Mouse (Mus musculus) neural tube, embryonic 12.5 days (tissue): ENCODE data around the gene Rgs9. TPM values are rescaled to one million over a fixed set of nuclear protein-coding genes. Genes with fewer than 3 reads are reported as not detected.
A peak's percentile ranks its signal among the peaks of the same experiment; 100 is the strongest.

ENCODE experiments used
- ATAC-seq: fragments of 200-750 bp; cut with Nextera tagmentation; 2 replicates; pipeline ENCODE4 v1.8.0; 2017; ENCODE audit warnings: low read depth, mild to moderate bottlenecking, moderate TSS enrichment, moderate library complexity; ENCODE audit not compliant: low FRiP score
- H3K27ac ChIP-seq: fragments of 300-500 bp; sonication (generic); 2 replicates; pipeline ENCODE4 v1.5.1; 2016
- H3K27me3 ChIP-seq: fragments of 300-500 bp; sonication (generic); replicated peaks from 2 replicates; pipeline ENCODE4 v1.6.1; 2016; ENCODE audit warnings: mild to moderate bottlenecking
- H3K36me3 ChIP-seq: fragments of 300-500 bp; sonication (generic); 2 replicates; pipeline ENCODE4 v1.6.1; 2016; ENCODE audit warnings: mild to moderate bottlenecking
- H3K4me1 ChIP-seq: fragments of 300-500 bp; sonication (generic); 2 replicates; pipeline ENCODE4 v1.6.1; 2016
- H3K4me2 ChIP-seq: fragments of 300-500 bp; sonication (generic); replicated peaks from 2 replicates; pipeline ENCODE4 v1.6.1; 2016; ENCODE audit warnings: mild to moderate bottlenecking
- H3K4me3 ChIP-seq: fragments of 300-500 bp; sonication (generic); 2 replicates; pipeline ENCODE4 v1.5.1; 2016
- H3K9ac ChIP-seq: fragments of 300-500 bp; sonication (generic); 2 replicates; pipeline ENCODE4 v1.6.1; 2016; ENCODE audit warnings: mild to moderate bottlenecking
- H3K9me3 ChIP-seq: fragments of 300-500 bp; sonication (generic); 2 replicates; pipeline ENCODE4 v1.6.1; 2016; ENCODE audit warnings: mild to moderate bottlenecking
- WGBS: fragments of 180-500 bp; shearing (Covaris S2); methylation state at CpG from one replicate; pipeline ENCODE4 v1.1.7; 2016; 5-methylcytosine and 5-hydroxymethylcytosine counted together
- polyA plus RNA-seq: library from polyadenylated mRNA; unstranded; fragments of >200 nt; fragmentation: Nextera tagmentation; extraction: Ambion mirVana; gene quantifications from 2 replicates; pipeline ENCODE4 v1.2.1, GENCODE M21; 2016

Gene Rgs9
- polyA plus RNA-seq, 1 experiment from 2014 or later, result 3.4 TPM

GRCm38 (mm10) chr11:109330706-109331393, 32.9 kb upstream of the Rgs9 start:
- WGBS, result 37% methylated on average over 17 of the region's 17 CpGs
- peak; percentile 57 for ATAC-seq
- Histone ChIP-seq H3K27ac (no peak overlapping the region), H3K4me1 (peaks cover 3% of the 10 kb centered on the region; the same call in 1 of the 2 replicates), H3K9ac (0 out of 2 replicates have a peak overlapping the region, but pooled peaks have one; percentile 6), H3K4me3 (no peak overlapping the region), H3K36me3 (no peaks in the 10 kb centered on the region), H3K4me2 (peak overlapping the region; percentile 51), H3K9me3 (no peaks in the 10 kb centered on the region), H3K27me3 (no peaks in the 10 kb centered on the region)

- no peak for ATAC-seq
- H3K4me2 ChIP-seq, result no peak overlapping the region
- H3K27me3 ChIP-seq, result no peaks in the 10 kb centered on the region
- H3K9ac ChIP-seq, result no peak overlapping the region
- no peak overlapping the region for H3K4me3 ChIP-seq
- WGBS, result 69% methylated on average over 4 of the region's 4 CpGs
- H3K36me3 ChIP-seq, result no peaks in the 10 kb centered on the region
- H3K4me1 ChIP-seq, result peaks cover 3% of the 10 kb centered on the region; the same call in 1 of the 2 replicates
- H3K9me3 ChIP-seq, result no peaks in the 10 kb centered on the region
- H3K27ac ChIP-seq, result no peak overlapping the region
These were observed 31.4 kb upstream of the Rgs9 start for GRCm38 (mm10) chr11:109329331-109329730.

- no peak for ATAC-seq
These were observed 30.0 kb upstream of the Rgs9 start for GRCm38 (mm10) chr11:109327952-109328351.

GRCm38 (mm10) chr11:109327381-109327780, 29.5 kb upstream of the Rgs9 start:
- Histone ChIP-seq H3K9ac (no peak overlapping the region), H3K9me3 (no peaks in the 10 kb centered on the region), H3K36me3 (no peaks in the 10 kb centered on the region), H3K4me2 (no peak overlapping the region), H3K4me3 (no peak overlapping the region), H3K27me3 (no peaks in the 10 kb centered on the region), H3K27ac (no peak overlapping the region), H3K4me1 (peaks cover 3% of the 10 kb centered on the region; the same call in 1 of the 2 replicates)
- WGBS, result 32% methylated on average over 3 of the region's 3 CpGs
- ATAC-seq, result no peak

More at GRCm38 (mm10) chr11:109327952-109328351, 30.0 kb upstream of the Rgs9 start:
- H3K4me2 ChIP-seq, result no peak overlapping the region
- WGBS, result 84% methylated on average over 10 of the region's 10 CpGs
- H3K4me1 ChIP-seq, result peaks cover 3% of the 10 kb centered on the region; the same call in 1 of the 2 replicates
- no peaks in the 10 kb centered on the region for H3K36me3 ChIP-seq
- no peak overlapping the region for H3K4me3 ChIP-seq
- H3K27ac ChIP-seq, result no peak overlapping the region
- H3K27me3 ChIP-seq, result no peaks in the 10 kb centered on the region
- no peak overlapping the region for H3K9ac ChIP-seq
- H3K9me3 ChIP-seq, result no peaks in the 10 kb centered on the region

- Histone ChIP-seq H3K27me3 (no peaks in the 10 kb centered on the region), H3K36me3 (no peaks in the 10 kb centered on the region), H3K4me3 (no peak overlapping the region), H3K4me2 (no peak overlapping the region), H3K9me3 (no peaks in the 10 kb centered on the region), H3K27ac (no peak overlapping the region), H3K9ac (no peak overlapping the region), H3K4me1 (peaks cover 3% of the 10 kb centered on the region; the same call in 1 of the 2 replicates)
- no peak for ATAC-seq
- WGBS, result 78% methylated on average over 13 of the region's 13 CpGs
These were observed 28.3 kb upstream of the Rgs9 start for GRCm38 (mm10) chr11:109326270-109326669.

GRCm38 (mm10) chr11:109320361-109320933, 22.5 kb upstream of the Rgs9 start:
- no peak overlapping the region for H3K9ac ChIP-seq
- no peaks in the 10 kb centered on the region for H3K27me3 ChIP-seq
- no peak overlapping the region for H3K27ac ChIP-seq
- H3K4me1 ChIP-seq, result no peaks in the 10 kb centered on the region
- no peaks in the 10 kb centered on the region for H3K36me3 ChIP-seq
- no peak overlapping the region for H3K4me2 ChIP-seq
- no peak for ATAC-seq
- 47% methylated on average over 8 of the region's 8 CpGs for WGBS
- no peaks in the 10 kb centered on the region for H3K9me3 ChIP-seq
- no peak overlapping the region for H3K4me3 ChIP-seq

- H3K9me3 ChIP-seq, result no peaks in the 10 kb centered on the region
- WGBS, result 93% methylated on average over 5 of the region's 5 CpGs
- no peak overlapping the region for H3K9ac ChIP-seq
- no peak overlapping the region for H3K4me2 ChIP-seq
- ATAC-seq, result no peak
- H3K4me3 ChIP-seq, result no peak overlapping the region
- no peaks in the 10 kb centered on the region for H3K36me3 ChIP-seq
- no peaks in the 10 kb centered on the region for H3K27me3 ChIP-seq
- H3K4me1 ChIP-seq, result no peaks in the 10 kb centered on the region
- no peak overlapping the region for H3K27ac ChIP-seq
These were observed 22.0 kb upstream of the Rgs9 start for GRCm38 (mm10) chr11:109319946-109320345.

- H3K9ac ChIP-seq, result no peak overlapping the region
- H3K36me3 ChIP-seq, result no peaks in the 10 kb centered on the region
- no peak for ATAC-seq
- H3K27me3 ChIP-seq, result no peaks in the 10 kb centered on the region
- no peaks in the 10 kb centered on the region for H3K9me3 ChIP-seq
- H3K4me2 ChIP-seq, result no peak overlapping the region
- no peaks in the 10 kb centered on the region for H3K4me1 ChIP-seq
- no peak overlapping the region for H3K27ac ChIP-seq
- WGBS, result 95% methylated on average over 4 of the region's 4 CpGs
- H3K4me3 ChIP-seq, result no peak overlapping the region
These were observed 21.5 kb upstream of the Rgs9 start for GRCm38 (mm10) chr11:109319471-109319870.

- no peaks in the 10 kb centered on the region for H3K4me1 ChIP-seq
- H3K9me3 ChIP-seq, result no peaks in the 10 kb centered on the region
- no peak for ATAC-seq
- H3K9ac ChIP-seq, result no peak overlapping the region
- H3K27me3 ChIP-seq, result peaks cover 6% of the 10 kb centered on the region; the same call in 1 of the 2 replicates
- no peak overlapping the region for H3K27ac ChIP-seq
- H3K4me2 ChIP-seq, result no peak overlapping the region
- no peaks in the 10 kb centered on the region for H3K36me3 ChIP-seq
- WGBS, result 42% methylated on average over 4 of the region's 4 CpGs
- no peak overlapping the region for H3K4me3 ChIP-seq
These were observed 19.0 kb upstream of the Rgs9 start for GRCm38 (mm10) chr11:109316921-109317320.

GRCm38 (mm10) chr11:109311885-109312605, 14.1 kb upstream of the Rgs9 start:
- Histone ChIP-seq H3K4me1 (no peaks in the 10 kb centered on the region), H3K27ac (no peak overlapping the region), H3K36me3 (no peaks in the 10 kb centered on the region), H3K9ac (peak overlapping the region; percentile 66), H3K27me3 (peaks cover 6% of the 10 kb centered on the region; the same call in 1 of the 2 replicates), H3K9me3 (no peaks in the 10 kb centered on the region), H3K4me2 (peak overlapping the region; percentile 61), H3K4me3 (peak overlapping the region; percentile 57)
- WGBS, result 18% methylated on average over 20 of the region's 20 CpGs
- ATAC-seq, result peak; percentile 94

- no peak overlapping the region for H3K4me3 ChIP-seq
- H3K9ac ChIP-seq, result no peak overlapping the region
- no peak overlapping the region for H3K4me2 ChIP-seq
- WGBS, result 72% methylated on average over 5 of the region's 5 CpGs
- no peak for ATAC-seq
- no peaks in the 10 kb centered on the region for H3K9me3 ChIP-seq
- no peaks in the 10 kb centered on the region; the same call in 1 of the 2 replicates for H3K27me3 ChIP-seq
- no peaks in the 10 kb centered on the region for H3K36me3 ChIP-seq
- H3K27ac ChIP-seq, result no peak overlapping the region
- no peaks in the 10 kb centered on the region for H3K4me1 ChIP-seq
These were observed 7.8 kb upstream of the Rgs9 start for GRCm38 (mm10) chr11:109305680-109306079.

GRCm38 (mm10) chr11:109302338-109302737, 4.4 kb upstream of the Rgs9 start:
- no peak overlapping the region for H3K4me2 ChIP-seq
- H3K9ac ChIP-seq, result no peak overlapping the region
- no peak for ATAC-seq

More at GRCm38 (mm10) chr11:109302338-109302737, 4.4 kb upstream of the Rgs9 start:
- H3K27me3 ChIP-seq, result no peaks in the 10 kb centered on the region; the same call in 1 of the 2 replicates
- 73% methylated on average over 4 of the region's 4 CpGs for WGBS
- H3K4me1 ChIP-seq, result peaks cover 4% of the 10 kb centered on the region
- no peak overlapping the region for H3K27ac ChIP-seq
- H3K4me3 ChIP-seq, result no peak overlapping the region
- H3K9me3 ChIP-seq, result no peaks in the 10 kb centered on the region
- no peaks in the 10 kb centered on the region for H3K36me3 ChIP-seq
